Mouse (Mus musculus) adrenal gland, adult 2 months (tissue): ENCODE results near the gene Paqr8. TPM values are rescaled to one million over a fixed set of nuclear protein-coding genes. Genes with fewer than 3 reads are reported as not detected.

Experiments used
- DNase-seq: peaks from one replicate; pipeline ENCODE4 v3.0.0; 2021
- long read RNA-seq: library from polyadenylated mRNA; stranded (forward); transcript quantifications from one replicate; pipeline ENCODE4 v2.0.0, GENCODE M21; 2021
- polyA plus RNA-seq: library from polyadenylated mRNA; depleted of rRNA; stranded (reverse); fragments of >200 nt; gene quantifications from 2 replicates; pipeline ENCODE4 v1.2.3, GENCODE M21; 2012; rRNA removed
- total RNA-seq, 2 experiments: library from RNA; stranded (reverse); gene quantifications; 2 replicates each; pipeline ENCODE4 v1.2.3; 2021

Gene Paqr8
- 10 to 100 TPM; 39.7 to 51.8 TPM for total RNA-seq
- 133 and 147 TPM in 2 replicates for polyA plus RNA-seq
- long read RNA-seq, full-length matches to known transcripts, result 9 of 14 reads
- long read RNA-seq, partial matches to known transcripts, result 1 of 14 reads
- long read RNA-seq, other reads (novel, unspliced or antisense), result 4 of 14 reads

DNA sequence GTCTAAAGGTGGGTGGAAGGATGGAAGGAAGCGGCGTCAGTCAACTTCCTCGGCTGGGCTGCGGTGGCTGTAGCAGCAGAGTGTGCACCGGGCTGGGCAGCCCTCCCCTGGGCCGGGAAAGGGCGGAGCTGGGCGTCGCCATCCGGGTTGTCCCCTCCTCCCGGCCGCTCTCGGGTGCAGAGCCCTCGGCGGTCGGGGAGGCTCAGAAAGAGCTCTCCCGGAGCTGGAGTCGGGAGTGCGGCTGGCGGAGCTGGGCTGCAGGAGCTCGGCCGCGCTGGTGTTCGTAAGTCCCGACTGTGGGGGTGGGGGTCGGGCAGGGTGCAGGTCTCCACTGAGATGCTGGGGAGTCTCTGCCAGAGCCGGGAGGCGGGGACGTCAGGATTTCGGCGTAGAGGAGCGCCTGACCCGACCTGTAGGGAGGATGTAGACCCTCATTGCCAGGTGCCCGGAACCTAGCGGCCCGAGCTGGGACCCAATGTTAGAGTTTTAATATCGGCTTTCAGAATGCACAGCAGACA lies at the start of gene Paqr8:
Gene Paqr8 (plus strand): TSS at position 203 of the 518 bp plus-strand sequence.
- DNase-seq, result peak; percentile 97

DNA sequence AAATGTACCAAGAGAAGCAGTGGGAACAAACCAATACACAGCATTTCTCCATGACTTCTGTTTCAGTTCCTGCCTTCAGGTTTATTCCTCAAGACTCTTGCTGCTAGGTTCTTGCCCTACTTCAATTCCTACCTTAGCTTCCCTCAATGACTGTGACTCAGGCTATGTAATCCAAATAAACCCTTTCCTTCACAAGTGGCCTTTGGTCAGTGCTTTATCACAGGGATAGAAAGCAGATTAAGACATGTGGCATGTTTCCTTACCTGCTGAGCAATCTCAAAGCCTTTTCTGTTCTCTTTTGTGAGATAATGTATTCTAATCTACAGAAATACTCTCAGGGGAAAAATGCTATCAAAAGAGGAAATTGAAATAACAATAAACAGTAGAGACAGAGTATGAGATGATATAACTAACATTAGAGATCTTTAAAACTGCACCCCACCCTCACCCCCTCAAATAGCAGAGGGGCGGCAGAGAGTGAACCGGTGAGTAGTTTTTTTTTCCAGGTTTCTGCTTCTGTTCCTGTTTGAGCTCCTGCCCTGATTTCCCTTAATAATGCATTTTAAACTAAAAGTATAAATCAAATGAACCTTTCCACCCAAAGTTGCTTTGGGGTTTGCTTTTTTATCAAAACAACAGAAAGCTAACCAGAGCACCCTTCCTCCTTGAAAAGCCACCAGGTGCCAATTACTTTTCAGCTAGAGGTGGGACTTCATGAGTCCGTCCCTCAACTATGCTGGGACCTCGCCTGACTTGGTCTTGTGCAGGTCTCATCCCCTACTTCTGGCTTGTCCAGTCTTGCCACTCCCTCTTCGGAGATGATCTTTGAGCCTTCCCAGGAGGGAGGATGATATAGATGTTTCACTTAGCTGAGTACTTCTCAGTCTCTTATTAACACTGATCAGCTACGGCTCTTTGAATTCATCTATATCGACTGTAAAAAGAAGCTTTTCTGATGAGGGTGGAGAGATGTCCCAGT lies 33.2 kb upstream of the Paqr8 start:
- DNase-seq, result no peak

DNA sequence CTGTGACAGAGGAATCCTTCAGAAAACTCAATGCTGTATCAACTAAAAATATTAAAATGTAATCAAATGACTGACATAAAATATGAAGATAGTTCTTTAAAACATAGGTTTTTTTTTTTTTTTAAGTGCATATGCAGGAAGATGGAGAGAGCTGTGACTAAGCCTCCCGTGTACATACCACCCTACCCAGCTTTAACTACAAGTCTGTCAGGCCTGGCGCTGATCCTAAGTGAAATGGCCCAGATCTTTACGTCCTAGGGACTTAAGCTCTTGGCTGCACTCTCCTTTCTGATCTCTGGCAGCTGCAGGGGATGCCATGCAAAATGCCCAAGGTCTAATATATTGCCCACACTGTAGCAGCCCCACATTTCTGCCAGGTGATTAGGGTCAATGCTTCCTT lies 29.6 kb upstream of the Paqr8 start:
- no peak for DNase-seq

DNA sequence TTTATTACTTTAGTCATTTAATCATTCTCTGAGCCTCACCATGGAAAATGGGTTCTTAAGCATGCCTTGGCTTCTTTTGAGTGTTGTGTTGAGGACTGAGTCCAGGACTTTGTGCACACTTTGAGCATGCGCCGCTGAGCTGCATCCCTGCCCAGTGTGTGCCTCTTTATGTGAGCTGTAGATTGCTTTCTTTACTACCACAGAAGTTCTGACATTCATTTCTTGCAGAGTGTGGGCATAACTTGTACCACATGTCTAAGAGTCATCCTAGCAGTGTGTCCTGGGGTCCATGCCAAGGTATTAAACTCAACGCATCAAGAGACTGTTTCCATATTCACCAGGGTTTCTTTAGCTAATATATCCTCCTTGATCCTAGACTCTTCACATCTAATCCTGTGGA lies 28.5 kb upstream of the Paqr8 start:
- no peak for DNase-seq

DNA sequence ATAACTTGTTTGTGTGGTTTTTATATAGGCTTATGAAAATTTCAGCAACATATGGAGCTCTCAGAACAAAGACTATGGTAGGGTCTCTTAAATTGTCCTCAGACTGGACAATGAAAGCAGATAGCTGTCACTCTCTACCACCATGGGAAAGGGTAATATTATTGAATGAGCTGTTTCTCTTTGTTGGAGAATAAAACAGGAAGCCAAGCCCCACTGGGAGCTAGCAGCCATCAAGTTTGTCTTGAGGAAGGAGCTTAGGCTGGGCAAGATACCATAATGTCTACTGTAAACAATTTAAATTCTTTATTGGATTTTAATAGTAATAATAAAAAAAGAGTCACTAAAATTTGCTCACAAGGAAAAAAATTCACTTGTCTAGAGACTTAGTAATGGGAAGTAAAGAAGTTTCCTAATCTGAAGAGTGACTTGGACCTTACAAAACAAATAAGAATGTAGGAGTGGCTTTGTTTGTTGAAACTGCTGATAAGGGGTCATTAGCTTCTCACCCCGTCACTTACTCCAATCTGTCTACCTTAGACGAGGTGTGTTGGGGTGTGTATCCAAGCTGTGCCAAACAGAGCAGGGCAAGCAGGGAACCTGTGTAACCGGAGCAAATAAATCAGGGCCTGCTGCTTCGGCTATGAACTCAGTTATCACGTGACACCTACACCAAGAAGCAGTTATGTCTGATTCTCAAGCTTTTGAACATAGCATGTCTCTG lies 26.8 kb upstream of the Paqr8 start:
- DNase-seq, result no peak

DNA sequence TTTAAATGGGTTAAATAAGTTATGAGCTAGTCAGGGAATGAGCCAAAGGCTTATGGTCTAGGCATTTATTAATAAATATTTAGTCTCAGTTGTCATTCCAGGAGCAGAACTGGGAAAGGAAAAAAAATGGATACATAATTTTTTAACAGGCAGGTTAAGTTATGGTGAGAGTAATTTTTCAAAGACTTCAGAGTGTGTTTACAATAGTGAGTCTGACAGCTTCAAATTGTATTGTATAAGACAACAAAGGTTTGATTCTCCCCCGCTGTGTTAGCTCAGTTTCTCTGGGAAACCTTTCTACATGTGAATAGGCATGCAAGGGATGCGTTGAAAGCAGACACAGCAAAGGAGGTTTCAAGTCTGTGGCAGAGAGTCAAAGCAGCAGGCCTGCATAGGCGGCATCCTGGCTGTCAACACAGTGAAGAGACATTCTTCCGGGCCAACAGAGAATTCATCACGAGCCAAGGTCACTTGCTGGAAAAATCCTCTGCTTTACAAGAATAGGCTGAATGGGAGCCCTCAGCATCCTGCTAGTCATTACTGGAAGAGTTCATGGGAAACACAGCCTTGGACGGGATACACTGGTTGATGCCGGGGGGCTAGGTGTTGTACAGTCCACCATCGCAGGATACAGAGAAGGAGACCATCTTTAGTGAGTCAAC lies 23.0 kb upstream of the Paqr8 start:
- peak; percentile 60 for DNase-seq

DNA sequence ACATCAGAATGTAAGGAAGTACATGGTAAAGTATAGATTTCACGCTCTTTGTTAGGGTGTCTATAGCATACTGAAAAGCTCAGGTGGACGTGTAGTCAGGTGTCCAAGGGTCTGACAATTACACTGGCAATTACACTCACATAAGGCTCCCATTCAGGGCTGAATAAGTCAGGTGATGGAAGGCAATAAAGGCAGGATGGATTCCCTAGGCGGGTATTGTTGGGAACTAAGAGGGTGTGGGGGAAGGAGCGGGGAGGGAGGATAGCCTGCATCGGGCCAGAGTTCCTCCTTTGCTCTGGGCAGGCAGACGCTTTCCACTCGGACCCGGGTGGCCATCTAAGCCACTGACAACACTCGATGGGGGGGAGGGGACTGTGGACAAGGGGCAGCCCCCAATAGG lies 22.4 kb upstream of the Paqr8 start:
- no peak for DNase-seq

DNA sequence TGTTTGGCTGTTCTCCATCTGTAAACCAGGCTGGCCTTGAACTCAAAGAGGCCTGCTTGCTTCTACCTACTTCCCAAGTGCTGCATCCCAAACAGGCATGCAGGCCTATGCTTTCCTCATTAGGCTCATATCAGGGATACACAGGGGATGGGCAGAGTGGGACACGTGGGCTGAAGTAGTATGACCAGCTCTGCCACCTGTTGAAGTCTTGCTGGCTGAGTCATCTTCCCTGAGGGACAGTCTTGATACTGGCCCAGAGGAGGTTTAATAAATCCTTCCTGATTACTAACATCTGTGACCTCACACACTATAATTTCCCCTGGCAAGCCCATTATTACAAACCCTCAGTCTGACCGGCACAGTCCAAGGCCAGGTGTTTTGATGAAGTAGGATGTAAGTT lies 19.5 kb upstream of the Paqr8 start:
- peak; percentile 51 for DNase-seq

DNA sequence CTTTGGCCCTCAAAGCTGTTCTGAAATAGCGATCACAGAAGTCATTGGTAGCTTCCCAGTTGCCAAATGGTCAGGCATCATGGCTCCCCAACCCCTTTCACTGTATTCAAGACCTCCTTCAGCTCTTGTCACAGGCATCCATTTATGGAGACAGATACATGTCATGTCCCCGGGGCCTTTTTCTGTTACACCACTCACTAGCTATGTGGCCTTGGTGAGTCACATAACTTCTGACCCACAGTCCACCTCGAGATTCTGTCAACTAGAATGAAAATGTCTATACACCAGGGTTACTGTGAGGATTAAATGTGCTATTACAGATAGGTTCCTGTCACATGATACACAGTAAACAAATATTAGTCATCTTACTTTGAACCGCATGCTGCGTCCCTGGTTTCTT lies 17.9 kb upstream of the Paqr8 start:
- DNase-seq, result peak; percentile 71

DNA sequence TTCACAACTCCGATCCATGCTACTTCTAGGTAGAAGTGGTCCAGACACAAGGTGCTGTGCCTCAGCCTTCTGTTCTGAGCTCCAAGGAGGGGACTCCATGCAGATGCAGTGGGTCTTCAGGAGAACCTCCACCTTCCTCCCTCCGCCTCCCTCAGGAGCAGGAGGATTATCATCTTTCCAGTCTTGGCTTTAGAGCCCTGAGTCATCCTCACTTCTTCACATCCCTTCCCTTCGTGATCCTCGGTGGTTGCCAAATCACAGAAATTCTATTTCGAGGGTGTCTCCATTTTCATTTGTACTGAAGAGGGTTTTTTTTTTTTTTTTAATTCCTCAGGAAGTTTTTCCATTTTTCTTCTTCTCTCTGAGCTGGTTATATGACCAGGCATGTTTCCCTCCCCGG lies 16.3 kb upstream of the Paqr8 start:
- DNase-seq, result no peak

DNA sequence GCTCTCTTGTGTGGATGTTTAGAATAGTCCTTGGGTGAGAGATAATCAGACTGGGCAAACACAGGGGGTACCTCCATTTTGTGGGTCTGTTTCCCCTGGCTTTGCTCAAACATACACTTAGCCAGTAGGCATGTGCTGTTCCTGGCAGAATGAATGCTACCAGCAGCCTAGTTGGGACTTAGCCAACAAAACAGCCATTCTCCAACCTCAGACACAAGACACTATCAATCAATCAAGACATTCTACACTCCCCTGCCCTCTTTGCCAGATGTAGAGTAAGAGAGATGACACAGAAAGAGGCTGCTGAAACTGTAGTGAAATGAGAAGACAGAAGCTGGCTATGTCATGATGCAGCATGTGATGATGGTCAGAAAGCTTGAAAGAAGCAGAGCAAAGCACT lies 13.1 kb upstream of the Paqr8 start:
- DNase-seq, result peak; percentile 36

DNA sequence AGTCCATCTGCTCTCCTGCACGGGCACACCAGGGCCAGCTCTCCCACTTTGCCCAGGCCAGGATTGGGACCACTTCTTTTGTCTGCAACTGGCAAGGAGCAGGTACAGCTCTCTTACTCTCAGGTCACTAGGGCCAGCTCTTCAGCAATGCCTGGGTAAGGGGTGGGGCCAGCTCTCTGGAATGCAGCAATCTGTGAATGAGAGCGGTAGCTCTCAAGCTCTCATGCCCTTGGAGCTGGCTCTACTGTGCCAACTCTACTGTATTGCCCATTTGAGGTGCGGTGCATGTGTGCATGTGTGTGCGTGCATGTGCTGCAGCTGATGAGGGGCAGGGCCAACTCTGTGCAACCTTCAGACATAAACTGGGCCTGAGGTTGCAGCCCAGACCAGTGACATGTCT lies 11.0 kb upstream of the Paqr8 start:
- no peak for DNase-seq

DNA sequence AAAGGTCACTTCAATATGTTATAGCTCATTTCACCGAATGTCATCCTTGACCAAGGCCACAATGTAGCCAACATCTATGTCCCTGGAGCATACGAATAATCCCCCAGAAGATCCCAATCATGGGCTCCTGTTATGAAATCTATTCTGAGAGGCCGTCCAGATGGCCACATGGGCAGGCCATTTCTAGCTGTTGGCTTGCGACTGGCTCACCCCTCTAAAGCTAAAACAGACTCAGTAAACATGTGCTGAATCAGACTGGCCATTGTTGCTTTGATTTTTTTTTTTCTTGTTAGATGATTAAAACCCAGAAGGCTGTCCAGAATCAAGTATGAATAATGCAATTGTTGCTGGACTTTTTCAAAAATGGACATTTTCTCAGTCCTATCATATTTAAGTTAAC lies 7.3 kb upstream of the Paqr8 start:
- DNase-seq, result peak; percentile 23

DNA sequence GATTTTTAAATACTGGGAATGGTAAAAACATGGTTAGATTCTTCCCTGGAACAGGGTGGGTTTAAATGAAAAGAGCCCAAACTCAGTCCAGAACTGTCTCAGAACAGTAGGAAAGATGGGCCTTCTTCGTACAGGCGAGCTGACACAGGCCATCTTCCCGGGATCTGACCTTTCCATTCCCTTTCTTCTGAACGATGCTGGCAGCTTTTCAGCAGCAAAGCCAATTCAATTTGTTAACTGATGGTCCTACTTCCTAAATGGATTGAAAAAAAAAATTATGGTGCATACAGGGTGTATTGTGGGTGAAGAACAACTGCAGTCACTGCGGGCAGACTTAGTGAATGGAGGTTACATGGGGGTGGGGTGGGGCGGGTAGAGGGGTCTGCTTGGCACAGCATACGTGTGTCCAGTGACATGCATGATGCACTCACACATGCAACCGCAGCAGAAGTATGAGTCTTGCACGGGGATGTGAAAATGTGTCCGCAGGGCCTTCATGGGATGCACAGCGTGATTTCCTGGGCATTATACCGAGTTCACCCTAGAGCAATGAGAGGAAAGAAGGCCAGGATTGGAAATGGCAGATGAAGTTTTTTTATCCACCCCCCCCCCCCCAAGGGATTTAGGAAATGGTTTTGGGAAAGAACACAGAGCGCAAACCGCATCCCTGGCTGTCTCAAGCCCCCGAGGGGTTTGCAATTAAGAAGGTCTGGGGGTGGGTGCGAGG lies 566 bp upstream of the Paqr8 start:
- peak; percentile 15 for DNase-seq

DNA sequence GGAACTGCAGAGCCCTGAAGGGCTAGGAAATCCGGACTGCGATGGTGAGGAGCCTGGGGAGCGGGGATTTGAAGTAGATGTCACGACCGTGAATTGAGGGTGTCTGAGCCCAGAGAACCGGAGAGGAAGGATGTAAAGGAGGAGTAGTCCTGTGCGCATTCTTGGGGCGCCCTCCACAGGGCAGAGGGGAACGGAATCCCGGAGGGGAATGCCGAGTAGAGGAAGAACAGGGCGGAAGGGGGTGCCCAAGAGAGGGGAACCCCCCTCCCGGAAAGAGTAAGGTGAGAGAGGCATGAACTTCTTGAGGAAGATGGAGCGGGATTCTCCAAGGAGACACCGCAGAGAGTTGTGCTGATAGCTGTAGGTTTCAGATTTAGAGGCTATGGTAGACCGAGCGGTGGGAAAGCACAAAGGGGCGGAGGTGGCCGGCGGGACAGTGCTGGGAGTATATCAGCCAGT lies 564 bp downstream of the Paqr8 start:
- peak; percentile 89 for DNase-seq

DNA sequence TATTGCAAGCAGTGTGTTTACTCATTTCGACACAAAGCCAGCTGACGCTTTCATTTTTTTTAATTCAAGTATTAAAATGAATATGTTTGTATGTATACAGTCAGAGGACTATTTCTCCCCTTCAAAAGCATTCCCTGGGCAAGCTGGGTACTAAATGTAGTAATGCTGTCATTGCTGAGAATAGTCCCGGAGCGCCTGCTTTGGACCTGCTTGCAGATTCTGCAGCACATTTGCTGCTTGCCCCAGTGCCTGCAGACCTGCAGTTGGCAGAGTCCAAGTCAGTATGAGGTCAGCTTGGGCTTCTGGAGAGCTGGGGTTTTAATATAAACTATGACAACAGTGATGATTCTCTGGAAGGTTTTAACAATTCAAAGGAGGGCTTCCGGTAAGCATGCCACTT lies 2.7 kb downstream of the Paqr8 start:
- no peak for DNase-seq

DNA sequence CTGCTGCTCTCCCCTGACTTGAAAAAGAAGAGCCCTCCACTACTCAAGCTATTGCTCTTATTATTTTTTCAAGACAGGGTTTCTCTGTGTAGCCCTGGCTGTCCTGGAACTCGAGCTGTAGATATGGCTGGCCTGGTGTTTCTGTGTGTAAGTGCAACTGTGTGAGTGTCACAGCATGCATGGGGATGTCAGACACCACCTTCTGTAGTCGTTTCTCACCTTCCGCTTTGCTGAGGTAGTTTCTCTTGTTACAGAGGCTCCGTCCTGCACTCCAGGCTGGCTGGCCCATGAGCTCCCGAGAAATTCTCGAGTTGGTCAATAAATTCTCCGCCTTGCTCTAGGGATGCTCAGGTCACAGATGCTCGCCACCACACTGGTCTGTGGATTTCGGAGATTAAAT lies 8.0 kb downstream of the Paqr8 start:
- DNase-seq, result no peak

DNA sequence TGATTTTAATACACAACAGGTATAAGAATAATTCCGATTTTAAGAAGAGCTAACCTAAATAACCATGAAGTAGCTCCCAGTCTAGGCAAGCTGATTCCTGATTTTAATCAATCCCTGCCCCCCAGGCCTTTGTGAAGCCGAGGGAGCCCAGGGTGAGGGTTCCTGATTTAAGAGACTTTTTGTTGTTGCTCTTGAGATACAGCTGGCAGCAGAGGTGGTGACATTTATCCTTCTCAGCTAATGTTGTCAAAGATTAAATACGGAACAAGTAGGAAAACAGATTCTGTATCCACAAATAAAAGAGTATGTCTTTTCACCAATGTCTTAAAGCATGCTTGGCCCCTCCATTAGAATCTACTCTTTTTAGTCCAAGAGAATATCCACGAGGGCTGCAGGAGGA lies 9.9 kb downstream of the Paqr8 start:
- DNase-seq, result no peak

DNA sequence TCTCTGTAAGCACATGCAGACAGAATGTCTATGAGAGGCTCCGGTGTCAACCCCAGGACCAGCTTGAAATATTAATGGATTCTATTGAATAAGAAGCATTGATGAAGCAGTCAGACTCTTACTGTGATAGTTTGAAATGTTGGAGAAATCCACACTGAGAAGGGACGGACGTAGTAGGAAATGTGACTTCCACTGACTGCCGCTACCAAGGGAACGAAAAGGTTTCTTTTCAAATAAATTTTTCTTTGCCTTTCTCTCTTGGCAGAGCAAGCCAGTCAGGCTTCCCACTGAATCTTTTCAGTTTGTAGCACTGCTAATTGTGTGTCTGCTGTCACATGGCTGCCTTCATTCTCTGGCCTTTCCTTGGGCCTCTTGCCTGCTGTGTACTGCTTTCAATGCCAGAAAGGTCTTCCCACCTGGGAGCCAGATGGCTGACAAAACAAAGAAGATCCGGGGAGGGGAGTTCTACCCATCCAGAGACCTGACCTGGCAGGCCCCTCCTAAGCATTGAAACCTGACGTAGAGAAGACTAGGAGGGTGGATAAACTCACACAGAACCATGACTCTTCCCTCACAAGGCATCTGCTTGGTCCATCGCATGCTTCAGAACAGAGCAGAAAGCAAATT lies 15.2 kb downstream of the Paqr8 start:
- DNase-seq, result no peak

DNA sequence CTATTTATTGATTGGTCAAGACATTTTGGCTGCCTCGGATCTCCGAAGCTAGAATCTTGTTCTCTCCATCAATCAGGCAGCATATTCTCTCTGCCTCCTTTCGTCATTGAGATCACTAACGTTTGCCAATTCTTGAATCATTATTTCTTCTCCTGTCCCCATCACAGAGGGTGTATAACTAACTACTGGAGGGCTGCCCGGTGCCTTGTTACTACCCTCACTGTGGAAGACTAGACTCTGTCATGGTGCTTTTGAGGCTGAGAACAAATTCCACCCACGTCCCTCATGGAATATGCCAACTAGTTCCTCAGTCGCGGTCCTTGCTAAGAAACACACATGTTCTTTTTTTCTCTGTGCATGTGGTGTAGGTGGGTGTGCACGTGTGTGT lies 15.7 kb downstream of the Paqr8 start:
- no peak for DNase-seq

DNA sequence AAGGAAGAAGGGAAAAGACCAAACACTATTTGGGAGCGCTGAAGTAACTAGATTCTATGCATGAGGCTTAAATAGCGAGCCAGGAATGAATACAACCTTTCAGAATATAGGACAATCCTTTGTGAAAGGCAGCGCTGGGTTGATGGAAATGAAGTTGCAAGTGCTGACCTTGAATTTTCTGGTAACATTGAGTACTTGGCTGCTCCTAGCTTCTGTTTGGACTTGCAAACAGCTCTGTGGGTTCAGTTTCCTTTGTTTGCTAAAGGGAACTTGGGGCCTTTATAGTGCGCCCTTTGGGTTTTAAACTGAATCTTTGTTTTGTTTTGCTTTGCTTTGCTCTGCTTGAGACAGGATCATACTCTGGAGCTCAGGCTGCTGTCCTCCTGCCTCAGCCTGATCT lies 18.1 kb downstream of the Paqr8 start:
- DNase-seq, result no peak
